Mouse (Mus musculus) heart, embryonic 12.5 days (tissue): ENCODE measurements around the gene Ttll6. TPM values are rescaled to one million over a fixed set of nuclear protein-coding genes. Genes with fewer than 3 reads are reported as not detected.
"Not testable (repeated sequence)": the region's sequence is repeated elsewhere in the genome, so short reads cannot be mapped to it uniquely, and the experiment has no call there.

ENCODE experiments used
- ATAC-seq: fragments of 200-750 bp; cut with Nextera tagmentation; 2 replicates; pipeline ENCODE4 v1.8.0; 2017; ENCODE audit warnings: moderate TSS enrichment, moderate library complexity; ENCODE audit not compliant: insufficient number of reproducible peaks, low FRiP score
- H3K27ac ChIP-seq: fragments of 300-500 bp; sonication (generic); 2 replicates; pipeline ENCODE4 v1.5.1; 2016; ENCODE audit warnings: mild to moderate bottlenecking, moderate library complexity; ENCODE audit not compliant: poor library complexity, severe bottlenecking
- H3K27me3 ChIP-seq: fragments of 300-500 bp; sonication (generic); replicated peaks from 2 replicates; pipeline ENCODE4 v1.6.1; 2016; ENCODE audit warnings: mild to moderate bottlenecking, moderate library complexity
- H3K36me3 ChIP-seq: fragments of 300-500 bp; sonication (generic); 2 replicates; pipeline ENCODE4 v1.6.1; 2016; ENCODE audit warnings: mild to moderate bottlenecking, moderate library complexity
- H3K4me1 ChIP-seq: fragments of 300-500 bp; sonication (generic); replicated peaks from 2 replicates; pipeline ENCODE4 v1.6.1; 2016; ENCODE audit warnings: mild to moderate bottlenecking
- H3K4me2 ChIP-seq: fragments of 300-500 bp; sonication (generic); 2 replicates; pipeline ENCODE4 v1.6.1; 2016; ENCODE audit warnings: mild to moderate bottlenecking, moderate library complexity
- H3K4me3 ChIP-seq: fragments of 300-500 bp; sonication (generic); 2 replicates; pipeline ENCODE4 v1.5.1; 2016; ENCODE audit warnings: mild to moderate bottlenecking
- H3K9ac ChIP-seq: fragments of 300-500 bp; sonication (generic); 2 replicates; pipeline ENCODE4 v1.6.1; 2016; ENCODE audit warnings: mild to moderate bottlenecking, moderate library complexity
- H3K9me3 ChIP-seq: fragments of 300-500 bp; sonication (generic); replicated peaks from 2 replicates; pipeline ENCODE4 v1.6.1; 2016; ENCODE audit warnings: mild to moderate bottlenecking, moderate library complexity
- WGBS: fragments of 180-500 bp; shearing (Covaris S2); methylation state at CpG from one replicate; pipeline ENCODE4 v1.1.7; 2016; 5-methylcytosine and 5-hydroxymethylcytosine counted together
- polyA plus RNA-seq: library from polyadenylated mRNA; unstranded; fragments of >200 nt; fragmentation: Nextera tagmentation; extraction: Ambion mirVana; gene quantifications from 2 replicates; pipeline ENCODE4 v1.2.1, GENCODE M21; 2016

The Ttll6 gene
- polyA plus RNA-seq, result not detected in 2 replicates

GRCm38 (mm10) chr11:96133239-96133865 is at the start of gene Ttll6:
Gene Ttll6 (plus strand): TSS chr11:96133786.
- Histone ChIP-seq H3K27ac (no peak within 1 kb of the TSS), H3K27me3 (peaks cover 78% of the 10 kb centered on the region), H3K9me3 (no peaks in the 10 kb centered on the region), H3K4me2 (peak within 1 kb of the TSS; percentile 56), H3K4me3 (peak within 1 kb of the TSS; percentile 11; the same call in 1 of the 2 replicates), H3K4me1 (no peaks in the 10 kb centered on the region), H3K9ac (no peak within 1 kb of the TSS), H3K36me3 (no peaks in the 10 kb centered on the region)
- 24% methylated on average over 16 of the region's 16 CpGs for WGBS
- no peak for ATAC-seq

- Histone ChIP-seq H3K9me3 (0 out of 2 replicates have a peak, but pooled peaks cover 5% of the 10 kb centered on the region), H3K4me3 (no peak overlapping the region), H3K36me3 (no peaks in the 10 kb centered on the region), H3K27me3 (no peaks in the 10 kb centered on the region), H3K4me1 (peaks cover 6% of the 10 kb centered on the region; the same call in 1 of the 2 replicates), H3K9ac (no peak overlapping the region), H3K4me2 (no peak overlapping the region), H3K27ac (no peak overlapping the region)
- ATAC-seq, result no peak
- 87% methylated on average over 6 of the region's 6 CpGs for WGBS
These were observed 45.6 kb upstream of the Ttll6 start for GRCm38 (mm10) chr11:96087981-96088380.

- Histone ChIP-seq H3K36me3 (no peaks in the 10 kb centered on the region), H3K9me3 (0 out of 2 replicates have a peak, but pooled peaks cover 5% of the 10 kb centered on the region), H3K4me1 (peaks cover 7% of the 10 kb centered on the region; the same call in 1 of the 2 replicates), H3K4me2 (no peak overlapping the region), H3K27me3 (0 out of 2 replicates have a peak, but pooled peaks cover 8% of the 10 kb centered on the region), H3K4me3 (no peak overlapping the region), H3K9ac (no peak overlapping the region), H3K27ac (no peak overlapping the region)
- 51% methylated on average over 2 of the region's 2 CpGs for WGBS
- no peak for ATAC-seq
These were observed 42.5 kb upstream of the Ttll6 start for GRCm38 (mm10) chr11:96091073-96091472.

- 0 out of 2 replicates have a peak, but pooled peaks cover 5% of the 10 kb centered on the region for H3K9me3 ChIP-seq
- H3K4me3 ChIP-seq, result no peak overlapping the region
- no peak overlapping the region for H3K9ac ChIP-seq
- peak overlapping the region; percentile 27; the same call in 1 of the 2 replicates for H3K4me2 ChIP-seq
- H3K27me3 ChIP-seq, result peaks cover 16% of the 10 kb centered on the region; the same call in 1 of the 2 replicates
- no peak for ATAC-seq
- WGBS, result 29% methylated on average over 7 of the region's 7 CpGs
- no peaks in the 10 kb centered on the region for H3K36me3 ChIP-seq
- H3K27ac ChIP-seq, result peak overlapping the region; percentile 54
- H3K4me1 ChIP-seq, result peaks cover 7% of the 10 kb centered on the region; the same call in 1 of the 2 replicates
These were observed 40.8 kb upstream of the Ttll6 start for GRCm38 (mm10) chr11:96092674-96093291.

GRCm38 (mm10) chr11:96093361-96093760 is 40.2 kb upstream of the Ttll6 start:
- 14% methylated on average over 3 of the region's 3 CpGs for WGBS
- H3K27ac ChIP-seq, result peak overlapping the region; percentile 54
- no peak overlapping the region for H3K4me3 ChIP-seq
- no peak overlapping the region for H3K9ac ChIP-seq
- no peaks in the 10 kb centered on the region for H3K36me3 ChIP-seq
- H3K27me3 ChIP-seq, result peaks cover 16% of the 10 kb centered on the region; the same call in 1 of the 2 replicates
- ATAC-seq, result no peak
- peak overlapping the region; percentile 27; the same call in 1 of the 2 replicates for H3K4me2 ChIP-seq
- H3K4me1 ChIP-seq, result peaks cover 7% of the 10 kb centered on the region; the same call in 1 of the 2 replicates
- H3K9me3 ChIP-seq, result no peaks in the 10 kb centered on the region

- Histone ChIP-seq H3K36me3 (no peaks in the 10 kb centered on the region), H3K9me3 (no peaks in the 10 kb centered on the region), H3K27ac (no peak overlapping the region), H3K27me3 (0 out of 2 replicates have a peak, but pooled peaks cover 14% of the 10 kb centered on the region), H3K9ac (no peak overlapping the region), H3K4me1 (no peaks in the 10 kb centered on the region), H3K4me3 (no peak overlapping the region), H3K4me2 (no peak overlapping the region)
- ATAC-seq, result no peak
- 73% methylated on average over 1 of the region's 1 CpGs for WGBS
These were observed 25.2 kb upstream of the Ttll6 start for GRCm38 (mm10) chr11:96108376-96108775.

GRCm38 (mm10) chr11:96110950-96111349 is 22.6 kb upstream of the Ttll6 start:
- WGBS, result 52% methylated on average over 2 of the region's 2 CpGs
- not testable (repeated sequence) for H3K4me2 ChIP-seq, H3K4me3 ChIP-seq, H3K27ac ChIP-seq, H3K36me3 ChIP-seq, ATAC-seq, H3K4me1 ChIP-seq, H3K9me3 ChIP-seq, H3K9ac ChIP-seq
- peaks cover 10% of the 10 kb centered on the region; the same call in 1 of the 2 replicates for H3K27me3 ChIP-seq

GRCm38 (mm10) chr11:96111751-96112150 is 21.8 kb upstream of the Ttll6 start, which contains the start of gene Calcoco2:
Gene Calcoco2 (minus strand): TSS chr11:96111964.
- H3K4me3 ChIP-seq, result no peak within 1 kb of the TSS
- H3K36me3 ChIP-seq, result no peaks in the 10 kb centered on the region
- 36% methylated on average over 14 of the region's 14 CpGs for WGBS
- no peak within 1 kb of the TSS for H3K9ac ChIP-seq
- H3K27ac ChIP-seq, result no peak within 1 kb of the TSS
- H3K27me3 ChIP-seq, result peaks cover 12% of the 10 kb centered on the region; the same call in 1 of the 2 replicates
- ATAC-seq, result no peak
- H3K4me2 ChIP-seq, result no peak within 1 kb of the TSS
- H3K9me3 ChIP-seq, result no peaks in the 10 kb centered on the region
- H3K4me1 ChIP-seq, result no peaks in the 10 kb centered on the region

- peaks cover 9% of the 10 kb centered on the region; the same call in 1 of the 2 replicates for H3K27me3 ChIP-seq
- no peak for ATAC-seq
- H3K4me3 ChIP-seq, result no peak overlapping the region
- no peak overlapping the region for H3K9ac ChIP-seq
- no peaks in the 10 kb centered on the region for H3K4me1 ChIP-seq
- H3K36me3 ChIP-seq, result no peaks in the 10 kb centered on the region
- H3K4me2 ChIP-seq, result no peak overlapping the region
- WGBS, result 55% methylated on average over 2 of the region's 2 CpGs
- no peaks in the 10 kb centered on the region for H3K9me3 ChIP-seq
- no peak overlapping the region for H3K27ac ChIP-seq
These were observed 19.5 kb upstream of the Ttll6 start for GRCm38 (mm10) chr11:96114077-96114476.

- no peaks in the 10 kb centered on the region for H3K36me3 ChIP-seq
- no peak overlapping the region for H3K4me2 ChIP-seq
- WGBS, result 87% methylated on average over 6 of the region's 6 CpGs
- no peak overlapping the region for H3K27ac ChIP-seq
- no peaks in the 10 kb centered on the region for H3K9me3 ChIP-seq
- no peak overlapping the region for H3K9ac ChIP-seq
- H3K4me1 ChIP-seq, result no peaks in the 10 kb centered on the region
- H3K27me3 ChIP-seq, result peaks cover 17% of the 10 kb centered on the region
- H3K4me3 ChIP-seq, result no peak overlapping the region
- ATAC-seq, result no peak
These were observed 18.2 kb upstream of the Ttll6 start for GRCm38 (mm10) chr11:96115416-96115815.

GRCm38 (mm10) chr11:96116116-96116515 is 17.5 kb upstream of the Ttll6 start:
- H3K27ac ChIP-seq, result no peak overlapping the region
- ATAC-seq, result no peak
- no peaks in the 10 kb centered on the region for H3K36me3 ChIP-seq
- no peak overlapping the region for H3K9ac ChIP-seq
- WGBS, result 83% methylated on average over 3 of the region's 3 CpGs
- H3K27me3 ChIP-seq, result peaks cover 22% of the 10 kb centered on the region
- no peaks in the 10 kb centered on the region for H3K4me1 ChIP-seq
- H3K4me2 ChIP-seq, result no peak overlapping the region
- H3K9me3 ChIP-seq, result no peaks in the 10 kb centered on the region
- H3K4me3 ChIP-seq, result no peak overlapping the region
